Mouse (Mus musculus): Measurements from ENCODE around the gene Exoc3l. TPM values are rescaled to one million over a fixed set of nuclear protein-coding genes. Genes with fewer than 3 reads are reported as not detected.

The Exoc3l gene
- polyA plus RNA-seq, 1 experiment from 2014 or later, result 32.9 TPM

- Histone ChIP-seq H3K9me3 (no peaks in the 10 kb centered on the region), H3K27me3 (peaks cover 49% of the 10 kb centered on the region), H3K4me2 (no peak overlapping the region), H3K27ac (no peak overlapping the region), H3K9ac (no peak overlapping the region), H3K36me3 (no peaks in the 10 kb centered on the region), H3K4me1 (peaks cover 39% of the 10 kb centered on the region), H3K4me3 (no peak overlapping the region)
- no peak for ATAC-seq (ENCODE audit: borderline replicate concordance, extremely low read depth, low FRiP score, low TSS enrichment)
- WGBS, result 83% methylated on average over 12 of the region's 12 CpGs
Observed at GRCm38 (mm10) chr8:105261326-105261980, 34.4 kb downstream of the Exoc3l start.

- H3K36me3 ChIP-seq, result no peaks in the 10 kb centered on the region
- no peak overlapping the region for H3K4me3 ChIP-seq
- peaks cover 43% of the 10 kb centered on the region for H3K4me1 ChIP-seq
- 61% methylated on average over 7 of the region's 7 CpGs for WGBS
- H3K9me3 ChIP-seq, result no peaks in the 10 kb centered on the region
- H3K9ac ChIP-seq, result no peak overlapping the region
- no peak overlapping the region for H3K27ac ChIP-seq
- ATAC-seq (ENCODE audit: borderline replicate concordance, extremely low read depth, low FRiP score, low TSS enrichment), result no peak
- no peak overlapping the region; the same call in 1 of the 2 replicates for H3K4me2 ChIP-seq
- H3K27me3 ChIP-seq, result peaks cover 55% of the 10 kb centered on the region
Observed at GRCm38 (mm10) chr8:105260371-105261099, 35.4 kb downstream of the Exoc3l start.

GRCm38 (mm10) chr8:105259721-105260320 is 36.1 kb downstream of the Exoc3l start:
- H3K9ac ChIP-seq, result no peak overlapping the region
- H3K4me1 ChIP-seq, result peaks cover 44% of the 10 kb centered on the region
- no peaks in the 10 kb centered on the region for H3K9me3 ChIP-seq
- ATAC-seq (ENCODE audit: borderline replicate concordance, extremely low read depth, low FRiP score, low TSS enrichment), result peak; percentile 21; the same call in 1 of the 2 replicates
- 2% methylated on average over 30 of the region's 30 CpGs for WGBS
- H3K36me3 ChIP-seq, result no peaks in the 10 kb centered on the region
- H3K4me2 ChIP-seq, result peak overlapping the region; percentile 78
- peaks cover 57% of the 10 kb centered on the region for H3K27me3 ChIP-seq
- H3K27ac ChIP-seq, result no peak overlapping the region
- peak overlapping the region; percentile 39 for H3K4me3 ChIP-seq

- ATAC-seq (ENCODE audit: borderline replicate concordance, extremely low read depth, low FRiP score, low TSS enrichment), result no peak
- Histone ChIP-seq H3K4me1 (peaks cover 47% of the 10 kb centered on the region), H3K4me3 (peak overlapping the region; percentile 39), H3K4me2 (peak overlapping the region; percentile 78), H3K9ac (no peak overlapping the region), H3K27ac (no peak overlapping the region), H3K9me3 (no peaks in the 10 kb centered on the region), H3K36me3 (no peaks in the 10 kb centered on the region), H3K27me3 (peaks cover 57% of the 10 kb centered on the region)
- whole genome bisulfite sequencing, result 7% methylated on average over 55 of the region's 55 CpGs
Observed at GRCm38 (mm10) chr8:105258911-105259720, 36.8 kb downstream of the Exoc3l start.

GRCm38 (mm10) chr8:105257318-105258114 is 38.4 kb downstream of the Exoc3l start:
- ATAC-seq (ENCODE audit: borderline replicate concordance, extremely low read depth, low FRiP score, low TSS enrichment), result no peak
- H3K9ac ChIP-seq, result no peak overlapping the region
- peaks cover 9% of the 10 kb centered on the region; the same call in 1 of the 2 replicates for H3K36me3 ChIP-seq
- H3K4me1 ChIP-seq, result peaks cover 50% of the 10 kb centered on the region
- H3K27ac ChIP-seq, result no peak overlapping the region
- WGBS, result 73% methylated on average over 7 of the region's 7 CpGs
- H3K4me3 ChIP-seq, result no peak overlapping the region
- H3K4me2 ChIP-seq, result no peak overlapping the region
- H3K9me3 ChIP-seq, result no peaks in the 10 kb centered on the region
- peaks cover 49% of the 10 kb centered on the region for H3K27me3 ChIP-seq

- peaks cover 33% of the 10 kb centered on the region for H3K36me3 ChIP-seq
- H3K9me3 ChIP-seq, result no peaks in the 10 kb centered on the region
- H3K4me1 ChIP-seq, result peaks cover 43% of the 10 kb centered on the region
- peak within 1 kb of the TSS; percentile 97 for H3K4me2 ChIP-seq
- peak within 1 kb of the TSS; percentile 54 for H3K4me3 ChIP-seq
- WGBS, result 1% methylated on average over 14 of the region's 14 CpGs
- peak within 1 kb of the TSS; percentile 84 for H3K27ac ChIP-seq
- H3K27me3 ChIP-seq, result peaks cover 36% of the 10 kb centered on the region
- H3K9ac ChIP-seq, result peak within 1 kb of the TSS; percentile 54
- peak; percentile 86 for ATAC-seq (ENCODE audit: borderline replicate concordance, extremely low read depth, low FRiP score, low TSS enrichment)
Observed at GRCm38 (mm10) chr8:105254966-105255350, 40.9 kb downstream of the Exoc3l start, which contains the start of gene B3gnt9. TSS of gene B3gnt9 (minus strand) at chr8:105255153.

- peak; percentile 89 for ATAC-seq (ENCODE audit: borderline replicate concordance, extremely low read depth, low FRiP score, low TSS enrichment)
- under 1% methylated on average over 74 of the region's 74 CpGs for WGBS
- H3K27me3 ChIP-seq, result peaks cover 30% of the 10 kb centered on the region
- peak overlapping the region; percentile 97 for H3K4me2 ChIP-seq
- H3K27ac ChIP-seq, result peak overlapping the region; percentile 84
- H3K4me3 ChIP-seq, result peak overlapping the region; percentile 54
- H3K36me3 ChIP-seq, result peaks cover 39% of the 10 kb centered on the region
- H3K9ac ChIP-seq, result peak overlapping the region; percentile 54
- H3K9me3 ChIP-seq, result no peaks in the 10 kb centered on the region
- peaks cover 37% of the 10 kb centered on the region for H3K4me1 ChIP-seq
Observed at GRCm38 (mm10) chr8:105254152-105254965, 41.5 kb downstream of the Exoc3l start.

- H3K4me1 ChIP-seq, result peaks cover 31% of the 10 kb centered on the region
- no peak overlapping the region for H3K27ac ChIP-seq
- 42% methylated on average over 20 of the region's 20 CpGs for WGBS
- no peak for ATAC-seq (ENCODE audit: borderline replicate concordance, extremely low read depth, low FRiP score, low TSS enrichment)
- H3K36me3 ChIP-seq, result peaks cover 45% of the 10 kb centered on the region
- H3K4me3 ChIP-seq, result peak overlapping the region; percentile 54
- peak overlapping the region; percentile 97 for H3K4me2 ChIP-seq
- H3K27me3 ChIP-seq, result peaks cover 24% of the 10 kb centered on the region
- peak overlapping the region; percentile 54; the same call in 1 of the 2 replicates for H3K9ac ChIP-seq
- H3K9me3 ChIP-seq, result no peaks in the 10 kb centered on the region
Observed at GRCm38 (mm10) chr8:105253766-105254151, 42.1 kb downstream of the Exoc3l start.

GRCm38 (mm10) chr8:105252680-105253537 is 43.0 kb downstream of the Exoc3l start:
- Histone ChIP-seq H3K9ac (no peak overlapping the region), H3K4me1 (peaks cover 28% of the 10 kb centered on the region), H3K27me3 (peaks cover 16% of the 10 kb centered on the region), H3K4me3 (no peak overlapping the region), H3K9me3 (no peaks in the 10 kb centered on the region), H3K27ac (no peak overlapping the region), H3K4me2 (peak overlapping the region; percentile 97), H3K36me3 (peaks cover 54% of the 10 kb centered on the region)
- WGBS, result 74% methylated on average over 10 of the region's 10 CpGs
- no peak for ATAC-seq (ENCODE audit: borderline replicate concordance, extremely low read depth, low FRiP score, low TSS enrichment)

All from lung, embryonic 15.5 days (tissue).